Mouse (Mus musculus) layer of hippocampus, adult 18-20 months (tissue): ENCODE measurements at regions not wholly inside any gene's neighbourhood (a gene's known extent, or its start where the extent isn't known, plus 50 kb on each side); places are given as distances from the start of the nearest gene placed in this dataset.

Source experiments
- DNase-seq, 2 experiments: peaks; one replicate each; pipeline ENCODE4 v3.0.0; 2022; ENCODE audit warnings: low spot score in 2 of 2

- no peak for DNase-seq
These were observed 238.5 kb upstream of the Vstm2b start for GRCm38 (mm10) chr7:40659662-40660061.

- no peak for DNase-seq
These were observed 234.3 kb upstream of the Vstm2b start for GRCm38 (mm10) chr7:40663781-40664180.

DNA sequence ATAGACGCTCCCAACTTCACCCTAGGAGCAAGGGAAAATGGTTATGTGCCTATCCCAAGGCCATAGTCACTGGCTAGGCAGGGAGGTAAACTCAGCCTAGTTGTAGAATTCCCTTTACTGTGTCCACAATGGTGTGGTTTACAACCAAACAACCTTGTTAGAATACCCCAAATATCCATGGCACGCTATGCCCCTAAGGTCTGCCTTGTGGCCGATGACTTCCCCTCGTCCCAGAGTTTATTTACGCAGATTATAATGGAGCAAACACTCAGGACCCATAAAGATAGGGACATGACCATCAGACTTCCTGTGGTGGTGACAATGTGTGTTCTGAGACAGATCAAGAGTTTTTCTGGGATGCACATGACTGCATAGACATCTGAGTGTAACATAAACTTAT lies 231.5 kb upstream of the Vstm2b start:
- DNase-seq, result no peak

DNA sequence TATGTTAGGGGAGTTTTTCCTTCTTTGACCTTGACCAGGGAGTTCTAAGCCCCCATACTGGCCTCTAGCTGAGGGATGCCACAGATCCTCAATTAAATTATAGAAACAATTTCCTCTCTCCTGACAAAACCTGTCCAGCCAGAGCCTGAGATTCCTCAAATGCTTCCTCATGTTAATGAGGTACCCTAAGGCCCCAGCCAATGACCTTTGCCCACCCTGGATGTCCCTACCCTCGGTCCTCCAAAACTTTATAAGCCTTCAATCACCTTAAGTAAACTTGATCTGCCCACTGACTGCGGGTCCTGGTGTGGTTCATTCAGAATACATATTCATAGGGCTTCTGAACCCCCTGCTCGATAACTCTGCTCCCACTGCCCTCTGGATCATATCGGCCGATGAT lies 227.7 kb upstream of the Vstm2b start:
- no peak for DNase-seq

DNA sequence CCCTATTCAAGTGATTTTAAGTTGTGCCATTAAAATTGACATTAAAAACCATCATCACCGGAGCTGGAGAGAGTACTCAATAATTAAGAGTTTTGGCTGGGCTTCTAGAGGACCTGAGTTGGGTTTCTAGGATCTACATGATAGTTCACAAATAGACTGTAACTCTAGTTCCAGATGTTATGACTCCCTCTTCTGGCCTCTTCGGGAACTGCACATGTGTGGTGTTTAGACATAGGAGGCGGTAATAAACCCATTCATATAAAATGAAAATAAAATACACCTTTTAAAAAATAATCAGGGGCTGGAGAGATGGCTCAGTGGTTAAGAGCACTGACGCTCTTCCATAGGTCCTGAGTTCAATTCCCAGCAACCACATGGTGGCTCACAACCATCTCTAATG lies 227.1 kb upstream of the Vstm2b start:
- DNase-seq, result no peak

DNA sequence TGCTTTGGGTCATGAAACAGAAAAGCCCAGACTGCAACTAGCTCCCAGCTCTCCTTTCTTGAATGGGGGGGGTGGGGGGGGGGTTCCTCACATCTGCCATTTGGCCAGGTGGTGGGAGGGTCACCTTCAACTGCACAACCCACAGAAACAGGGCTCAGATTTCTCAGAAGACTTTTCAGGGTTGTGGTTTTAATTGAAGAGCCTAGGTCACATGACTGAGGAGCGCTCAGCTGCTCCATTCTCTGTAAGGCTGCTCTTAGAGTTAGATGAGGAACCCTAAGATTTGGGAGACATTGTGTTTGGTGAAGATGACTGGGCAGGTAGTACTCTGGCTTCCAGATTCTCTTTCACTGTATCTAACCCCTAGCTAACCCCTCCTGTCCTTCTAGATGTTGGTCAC lies 225.8 kb upstream of the Vstm2b start:
- no peak for DNase-seq

GRCm38 (mm10) chr7:40674397-40674796 lies 223.7 kb upstream of the Vstm2b start:
- no peak for DNase-seq

- no peak for DNase-seq
These were observed 220.5 kb upstream of the Vstm2b start for GRCm38 (mm10) chr7:40677601-40678000.

- DNase-seq, result no peak
These were observed 217.6 kb upstream of the Vstm2b start for GRCm38 (mm10) chr7:40680567-40680966.

DNA sequence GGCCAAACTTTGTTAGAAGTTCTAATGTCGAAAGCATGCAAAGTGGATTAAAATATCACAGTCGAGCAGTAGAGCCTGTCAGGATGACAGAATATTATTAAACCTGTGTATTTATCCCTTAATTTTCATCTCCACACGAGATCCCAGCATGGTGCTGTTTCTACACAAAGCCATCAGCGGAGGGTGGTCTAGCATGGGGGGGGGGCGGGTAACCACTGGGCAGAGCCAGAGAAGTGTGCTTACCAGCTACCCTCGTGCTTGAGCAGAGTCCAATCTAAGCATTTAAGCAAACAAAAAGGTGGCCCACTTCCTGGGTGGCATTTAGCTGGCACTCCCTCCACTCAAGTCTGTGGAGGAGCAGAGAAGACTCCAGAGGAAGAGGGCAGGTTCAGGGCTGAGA lies 217.1 kb upstream of the Vstm2b start:
- no peak for DNase-seq

GRCm38 (mm10) chr7:40683176-40683575 lies 215.0 kb upstream of the Vstm2b start:
- no peak for DNase-seq

GRCm38 (mm10) chr7:40683641-40684040 lies 214.5 kb upstream of the Vstm2b start:
- DNase-seq, result no peak

GRCm38 (mm10) chr7:40687005-40687404 lies 211.1 kb upstream of the Vstm2b start:
- DNase-seq, result no peak

DNA sequence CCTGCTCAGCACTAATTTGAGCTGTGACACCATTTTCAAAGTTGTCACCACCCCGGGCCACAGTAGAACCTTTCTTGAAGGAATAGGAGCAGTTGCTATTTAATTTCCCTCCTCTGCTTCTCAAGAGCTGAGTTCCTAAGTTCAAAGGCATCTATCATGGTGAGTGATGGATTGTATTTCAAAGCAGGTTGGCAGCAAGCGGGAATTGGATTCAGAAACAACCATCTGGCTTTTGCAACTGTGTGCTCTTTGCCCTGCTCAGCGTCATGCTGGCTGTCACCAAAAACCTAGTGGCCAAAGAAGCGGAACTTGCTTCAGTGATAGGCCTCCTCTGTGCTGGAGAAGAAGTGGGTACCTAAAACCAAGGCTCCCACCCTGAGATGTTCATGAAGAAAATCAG lies 209.6 kb upstream of the Vstm2b start:
- DNase-seq, result no peak

DNA sequence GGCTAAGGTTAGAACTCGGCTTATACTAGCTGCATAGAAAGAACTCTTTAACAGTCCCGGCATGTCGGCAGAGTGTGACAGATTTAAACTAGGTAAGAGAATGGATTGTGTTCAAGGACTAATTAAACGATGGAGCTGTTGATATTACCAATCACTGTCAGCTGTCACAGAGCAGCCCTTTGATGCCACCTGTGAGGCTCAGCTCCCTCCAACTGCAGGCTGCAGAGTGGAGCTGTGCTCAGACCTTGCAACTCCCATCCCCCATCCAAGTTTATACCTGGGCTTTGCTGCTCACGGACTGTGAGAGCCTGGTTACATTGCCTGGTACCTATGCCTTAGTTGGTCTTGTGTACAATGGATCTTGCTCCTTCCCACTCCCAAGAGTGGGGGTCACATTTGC lies 204.4 kb upstream of the Vstm2b start:
- DNase-seq, result no peak

- no peak for DNase-seq
These were observed 200.6 kb upstream of the Vstm2b start for GRCm38 (mm10) chr7:40697551-40697950.

GRCm38 (mm10) chr7:40698309-40698708 lies 199.8 kb upstream of the Vstm2b start:
- DNase-seq, result no peak

DNA sequence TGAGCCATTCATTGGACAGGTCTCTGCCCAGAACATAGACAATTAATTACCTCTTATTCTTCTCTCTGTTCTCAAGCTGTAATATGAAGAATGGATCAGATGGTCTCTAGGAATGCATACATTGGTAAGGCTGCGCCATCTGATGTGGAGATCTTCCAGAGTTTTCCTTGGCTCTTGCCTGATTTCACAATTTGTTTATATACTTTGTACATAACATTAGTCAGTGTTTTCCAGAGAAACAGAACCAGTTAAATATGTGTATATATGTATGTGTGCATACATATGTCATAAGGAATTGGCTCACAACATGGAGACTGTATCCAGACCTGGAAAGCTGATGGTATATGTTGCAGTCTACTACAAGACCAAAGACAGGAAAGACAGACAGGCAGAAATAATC lies 198.5 kb upstream of the Vstm2b start:
- no peak for DNase-seq

- DNase-seq, result no peak
These were observed 197.5 kb upstream of the Vstm2b start for GRCm38 (mm10) chr7:40700656-40701055.

- no peak for DNase-seq
These were observed 195.7 kb upstream of the Vstm2b start for GRCm38 (mm10) chr7:40702191-40703045.

GRCm38 (mm10) chr7:40708231-40708630 lies 189.9 kb upstream of the Vstm2b start:
- no peak for DNase-seq

- no peak for DNase-seq
These were observed 180.1 kb upstream of the Vstm2b start for GRCm38 (mm10) chr7:40717991-40718390.

DNA sequence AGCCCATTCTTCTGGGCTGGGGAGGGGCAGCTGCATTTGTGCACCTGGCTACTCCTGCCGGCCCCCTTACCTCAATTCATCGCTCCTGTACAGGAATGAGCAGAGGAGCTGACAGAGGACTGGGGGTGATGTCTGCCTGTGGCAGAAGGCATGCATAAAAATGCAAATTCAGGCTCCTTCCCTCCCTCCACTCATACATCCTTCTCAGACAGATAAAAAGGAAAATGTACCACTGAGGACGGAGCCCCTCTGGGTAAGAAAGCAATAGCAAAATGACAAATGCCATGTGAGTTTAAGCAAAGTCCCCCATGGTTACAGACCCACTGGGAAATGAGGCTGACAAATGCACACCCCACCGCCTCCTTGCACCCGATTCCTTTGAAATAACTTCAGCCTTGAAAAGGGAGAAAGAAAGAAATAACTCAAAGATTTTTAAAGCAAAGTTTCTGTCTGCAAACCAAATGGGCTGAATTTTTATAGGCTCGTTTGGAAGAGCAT lies 161.1 kb upstream of the Vstm2b start:
- no peak for DNase-seq
